Comparison of ENCODE assay signal across 8 mouse cellular contexts in the genomic region with DNA sequence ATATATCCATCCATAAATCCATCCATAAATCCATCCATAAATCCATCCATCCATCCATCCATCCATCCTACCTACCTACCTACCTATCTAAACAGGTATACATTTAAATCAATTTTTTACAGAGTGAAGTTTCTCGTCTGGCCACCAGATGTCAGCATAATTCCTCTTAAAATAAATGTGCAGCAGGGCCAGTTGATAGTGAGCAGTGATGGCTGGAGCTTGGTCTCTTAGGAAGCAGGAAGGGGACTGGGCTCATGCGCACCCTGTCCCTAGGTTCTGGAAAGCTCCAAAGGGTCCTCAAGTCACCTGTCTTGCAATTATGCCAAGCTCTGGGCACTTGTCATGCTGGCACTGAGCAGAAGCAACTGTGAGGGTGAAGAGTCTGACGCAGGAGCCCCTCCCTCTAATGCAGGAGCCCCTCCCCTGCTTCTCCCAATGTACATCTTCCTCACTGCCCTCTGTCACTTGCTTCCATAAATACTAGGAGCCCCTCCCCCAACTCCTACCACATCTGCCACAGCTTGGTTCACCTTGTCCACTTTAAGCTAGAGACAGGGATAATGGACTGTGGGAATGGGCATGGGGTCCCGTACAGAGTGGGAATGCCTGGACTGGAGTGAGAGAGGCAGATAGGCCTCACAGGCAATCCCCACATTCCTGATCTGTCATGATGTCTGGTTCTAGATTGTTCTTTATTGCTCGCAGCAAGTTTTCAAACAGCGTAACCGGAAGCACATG.
A peak's percentile ranks its signal among the peaks of the same experiment; 100 is the strongest.
DNase-seq lines count a peak whose midpoint lies in the region; ATAC-seq and TF ChIP-seq lines count a peak whose summit lies in the region.

No protein-coding gene starts in this region.

- H3K27me3 ChIP-seq in heart, embryonic 12.5 days (replicated peaks): peaks cover 38% of the 10 kb centered on the region; the same call in 1 of the 2 replicates
- 0 out of 2 replicates have a peak, but pooled peaks cover 3% of the 10 kb centered on the region for H3K27me3 ChIP-seq in forebrain, postnatal 0 days (ENCODE audit: insufficient read depth, low read length)
- no peaks in the 10 kb centered on the region for H3K27me3 ChIP-seq in kidney, postnatal 0 days (ENCODE audit: insufficient read depth, low read length)
- peaks cover 39% of the 10 kb centered on the region for H3K27me3 ChIP-seq in midbrain, embryonic 12.5 days

- H3K4me3 ChIP-seq in heart, embryonic 12.5 days: no peak overlapping the region
- H3K4me3 ChIP-seq in forebrain, postnatal 0 days (ENCODE audit: low read depth, low read length): no peak overlapping the region
- no peak overlapping the region for H3K4me3 ChIP-seq in kidney, postnatal 0 days (replicated peaks; ENCODE audit: low read depth, low read length)
- H3K4me3 ChIP-seq in midbrain, embryonic 12.5 days: no peak overlapping the region

- no peak for ATAC-seq in heart, embryonic 12.5 days (ENCODE audit: insufficient number of reproducible peaks, low FRiP score)
- peak; percentile 64 for ATAC-seq in forebrain, postnatal 0 days
- ATAC-seq in kidney, postnatal 0 days (replicated peaks; ENCODE audit: low FRiP score, low read depth): 0 out of 2 replicates have a peak, but pooled peaks have one; percentile 49
- ATAC-seq in midbrain, embryonic 12.5 days (ENCODE audit: low FRiP score, low read depth): peak; percentile 23; the same call in 1 of the 2 replicates
- ATAC-seq in erythroblast, adult 5-6 weeks (replicated peaks; ENCODE audit: low FRiP score, poor library complexity, severe bottlenecking): no peak

- peak; percentile 81 for TF ChIP-seq CTCF in forebrain, postnatal 0 days (IDR thresholded peaks at IDR 0.05; ENCODE audit: low read depth)
- peak; percentile 86 for TF ChIP-seq CTCF in kidney, postnatal 0 days (IDR thresholded peaks at IDR 0.05; ENCODE audit: low read depth)

- no peaks in the 10 kb centered on the region for H3K9me3 ChIP-seq in heart, embryonic 12.5 days (replicated peaks)
- H3K9me3 ChIP-seq in forebrain, postnatal 0 days (ENCODE audit: low read length): no peaks in the 10 kb centered on the region
- no peaks in the 10 kb centered on the region for H3K9me3 ChIP-seq in kidney, postnatal 0 days (replicated peaks; ENCODE audit: low read length)
- no peaks in the 10 kb centered on the region for H3K9me3 ChIP-seq in midbrain, embryonic 12.5 days

- no peaks in the 10 kb centered on the region for H3K36me3 ChIP-seq in heart, embryonic 12.5 days
- no peaks in the 10 kb centered on the region for H3K36me3 ChIP-seq in forebrain, postnatal 0 days (ENCODE audit: insufficient read depth)
- no peaks in the 10 kb centered on the region for H3K36me3 ChIP-seq in kidney, postnatal 0 days (ENCODE audit: insufficient read depth, low read length)
- no peaks in the 10 kb centered on the region for H3K36me3 ChIP-seq in midbrain, embryonic 12.5 days

- 61% methylated on average over 7 of the region's 7 CpGs for WGBS in heart, embryonic 12.5 days
- WGBS in forebrain, postnatal 0 days: 71% methylated on average over 7 of the region's 7 CpGs
- WGBS in kidney, postnatal 0 days: 68% methylated on average over 7 of the region's 7 CpGs
- WGBS in midbrain, embryonic 12.5 days: 67% methylated on average over 7 of the region's 7 CpGs

- no peaks in the 10 kb centered on the region for H3K4me1 ChIP-seq in heart, embryonic 12.5 days (replicated peaks)
- H3K4me1 ChIP-seq in forebrain, postnatal 0 days (ENCODE audit: insufficient read depth): peaks cover 3% of the 10 kb centered on the region; the same call in 1 of the 2 replicates
- no peaks in the 10 kb centered on the region for H3K4me1 ChIP-seq in kidney, postnatal 0 days (replicated peaks; ENCODE audit: insufficient read depth, low read length)
- no peaks in the 10 kb centered on the region; the same call in 1 of the 2 replicates for H3K4me1 ChIP-seq in midbrain, embryonic 12.5 days

- H3K9ac ChIP-seq in heart, embryonic 12.5 days: no peak overlapping the region
- no peak overlapping the region for H3K9ac ChIP-seq in forebrain, postnatal 0 days
- no peak overlapping the region for H3K9ac ChIP-seq in kidney, postnatal 0 days (ENCODE audit: low read depth, low read length)
- H3K9ac ChIP-seq in midbrain, embryonic 12.5 days (replicated peaks): no peak overlapping the region

- peak; percentile 84 for DNase-seq in heart, adult 11 months
- DNase-seq in CD4-positive helper T cell, adult 2 months (ENCODE audit: low read depth, low spot score): peak; percentile 36
- peak; percentile 10 for DNase-seq in cerebellum, adult 11-12 months
- peak; percentile 85 for DNase-seq in forebrain, postnatal 0 days
- peak; percentile 77 for DNase-seq in kidney, postnatal 0 days (ENCODE audit: low spot score)

- no peak overlapping the region for H3K4me2 ChIP-seq in heart, embryonic 12.5 days
- H3K4me2 ChIP-seq in forebrain, postnatal 0 days (ENCODE audit: low read depth): no peak overlapping the region
- H3K4me2 ChIP-seq in kidney, postnatal 0 days (ENCODE audit: low read length): no peak overlapping the region
- H3K4me2 ChIP-seq in midbrain, embryonic 12.5 days (replicated peaks): no peak overlapping the region

- no peak overlapping the region for H3K27ac ChIP-seq in heart, embryonic 12.5 days (ENCODE audit: poor library complexity, severe bottlenecking)
- no peak overlapping the region for H3K27ac ChIP-seq in forebrain, postnatal 0 days (ENCODE audit: low read depth, low read length)
- no peak overlapping the region for H3K27ac ChIP-seq in kidney, postnatal 0 days
- H3K27ac ChIP-seq in midbrain, embryonic 12.5 days (replicated peaks): no peak overlapping the region

Comparison
In these comparisons a context has a peak if more than half of its experiments do, and no peak if none do; other contexts are left out.
1. DNase-seq: peak in every context shown above with its lines; median percentile 85 in forebrain, postnatal 0 days; 84 in heart, adult 11 months; 77 in kidney, postnatal 0 days; 36 in CD4-positive helper T cell, adult 2 months; 10 in cerebellum, adult 11-12 months.
2. ATAC-seq: peak in forebrain, postnatal 0 days (single experiment), kidney, postnatal 0 days (single experiment) and midbrain, embryonic 12.5 days (single experiment); none in heart, embryonic 12.5 days (single experiment) and erythroblast, adult 5-6 weeks (single experiment).